Mouse (Mus musculus) heart, embryonic 16.5 days (tissue): ENCODE data around the gene Sdad1. TPM values are rescaled to one million over a fixed set of nuclear protein-coding genes. Genes with fewer than 3 reads are reported as not detected.

Source experiments
- ATAC-seq: fragments of 200-750 bp; cut with Nextera tagmentation; replicated peaks from 2 replicates; pipeline ENCODE4 v1.8.0; 2017; ENCODE audit warnings: moderate number of reproducible peaks; ENCODE audit not compliant: insufficient read depth, low FRiP score; ENCODE audit errors: extremely low read depth
- H3K27ac ChIP-seq: fragments of 300-500 bp; sonication (generic); 2 replicates; pipeline ENCODE4 v1.5.1; 2014; ENCODE audit warnings: mild to moderate bottlenecking, low read length, control low read depth, moderate library complexity
- H3K27me3 ChIP-seq: fragments of 300-500 bp; sonication (generic); 2 replicates; pipeline ENCODE4 v1.6.1; 2014; ENCODE audit warnings: low read length, mixed read lengths; ENCODE audit not compliant: control insufficient read depth, insufficient read depth
- H3K36me3 ChIP-seq: fragments of 300-500 bp; sonication (generic); 2 replicates; pipeline ENCODE4 v1.6.1; 2014; ENCODE audit not compliant: control insufficient read depth, insufficient read depth
- H3K4me1 ChIP-seq: fragments of 300-500 bp; sonication (generic); 2 replicates; pipeline ENCODE4 v1.6.1; 2014; ENCODE audit warnings: low read length, mixed read lengths; ENCODE audit not compliant: control insufficient read depth, insufficient read depth
- H3K4me2 ChIP-seq: fragments of 300-500 bp; sonication (generic); 2 replicates; pipeline ENCODE4 v1.6.1; 2014; ENCODE audit warnings: low read depth, mild to moderate bottlenecking, control low read depth, low read length
- H3K4me3 ChIP-seq: fragments of 300-500 bp; sonication (generic); 2 replicates; pipeline ENCODE4 v1.5.1; 2014; ENCODE audit warnings: mild to moderate bottlenecking, control low read depth, low read length
- H3K9ac ChIP-seq: fragments of 300-500 bp; sonication (generic); 2 replicates; pipeline ENCODE4 v1.6.1; 2014; ENCODE audit warnings: low read length, control low read depth
- H3K9me3 ChIP-seq: fragments of 300-500 bp; sonication (generic); replicated peaks from 2 replicates; pipeline ENCODE4 v1.6.1; 2016; ENCODE audit warnings: low read length; ENCODE audit not compliant: control insufficient read depth
- WGBS: fragments of 180-500 bp; shearing (Covaris S2); extraction: QIAGEN DNeasy Blood & Tissue Kit; methylation state at CpG from one replicate; pipeline ENCODE4 v1.1.7; 2014; 5-methylcytosine and 5-hydroxymethylcytosine counted together
- polyA plus RNA-seq: library from polyadenylated mRNA; unstranded; fragments of >200 nt; fragmentation: Nextera tagmentation; extraction: Ambion mirVana; gene quantifications from 2 replicates; pipeline ENCODE4 v1.2.1, GENCODE M21; 2015

Sdad1 gene
- polyA plus RNA-seq, 1 experiment from 2014 or later, result 22.2 TPM

DNA sequence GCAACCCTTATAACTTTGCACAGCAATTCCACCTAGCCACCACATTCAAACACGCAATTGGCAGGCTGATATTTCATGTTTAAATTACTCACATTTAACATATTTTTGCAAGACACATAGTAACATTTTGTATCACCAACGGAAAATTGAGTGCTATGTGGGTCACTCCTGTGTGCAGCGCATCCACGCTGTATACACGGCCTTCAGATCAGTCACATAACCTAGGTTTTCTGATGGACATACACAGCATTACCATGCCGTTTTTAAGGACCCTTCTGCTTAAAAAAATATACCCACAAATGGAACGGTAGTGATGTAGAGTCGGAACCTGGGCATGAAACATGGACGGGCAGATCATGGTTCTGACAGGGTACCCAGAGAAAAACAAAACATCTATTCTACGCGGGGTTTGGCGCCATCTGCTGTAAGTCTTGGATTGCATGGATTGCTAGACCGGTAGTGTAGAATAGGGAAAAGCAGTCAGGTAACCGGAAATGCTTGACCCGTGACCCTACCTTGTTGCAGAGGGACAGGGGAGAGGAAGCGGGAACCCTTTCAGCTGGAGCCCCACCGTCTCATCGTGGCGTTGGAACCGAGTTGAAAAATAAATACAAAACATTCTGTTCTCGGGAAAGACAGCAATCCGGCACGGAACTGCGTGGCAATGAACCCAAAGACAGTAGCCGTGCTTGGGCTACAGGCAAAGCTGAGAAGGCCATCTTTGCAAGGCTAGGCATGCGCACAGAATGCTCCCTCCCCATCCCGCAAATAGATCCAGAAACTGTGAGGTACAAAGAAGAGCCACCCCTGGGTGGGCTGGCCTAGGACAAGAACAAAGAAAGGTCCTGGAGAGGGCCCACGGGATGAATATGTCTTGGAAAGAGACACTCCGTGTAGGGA is 70.7 kb downstream of the Sdad1 start:
- Histone ChIP-seq H3K4me2 (peak overlapping the region; percentile 55), H3K4me1 (no peaks in the 10 kb centered on the region), H3K27ac (no peak overlapping the region), H3K27me3 (no peaks in the 10 kb centered on the region), H3K4me3 (peak overlapping the region; percentile 6; the same call in 1 of the 2 replicates), H3K9me3 (no peaks in the 10 kb centered on the region), H3K36me3 (no peaks in the 10 kb centered on the region), H3K9ac (peak overlapping the region; percentile 46)
- ATAC-seq, result 0 out of 2 replicates have a peak, but pooled peaks have one; percentile 45
- WGBS, result 36% methylated on average over 29 of the region's 29 CpGs

DNA sequence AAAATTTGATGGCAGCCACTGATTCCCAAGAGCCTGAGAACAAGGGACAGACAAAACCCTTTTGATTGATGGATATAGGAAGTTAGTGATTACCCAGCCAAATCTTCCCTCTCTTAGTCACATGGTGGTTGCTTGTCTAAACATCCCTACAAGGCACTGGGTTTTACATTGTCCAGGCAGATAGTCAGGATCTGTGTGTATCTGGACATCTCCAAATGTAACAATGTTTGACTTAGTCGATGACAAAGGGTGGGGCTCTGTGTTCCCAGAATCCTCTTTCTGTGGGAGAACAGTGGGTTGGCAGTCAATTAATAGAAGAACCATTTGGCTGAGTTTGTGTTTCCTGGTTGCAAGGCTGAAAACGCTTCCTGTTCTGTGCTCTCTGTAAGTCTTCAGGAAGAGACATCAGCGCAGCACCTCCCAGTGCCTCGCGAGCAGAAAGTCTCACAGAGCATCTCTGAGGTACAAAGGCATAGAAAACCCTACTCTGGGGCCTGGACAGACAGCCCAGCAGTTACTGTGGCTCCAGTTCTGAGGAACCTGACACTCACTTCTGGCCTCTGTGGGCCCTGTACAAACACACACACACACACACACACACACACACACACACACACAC is 75.2 kb downstream of the Sdad1 start:
- no peaks in the 10 kb centered on the region for H3K36me3 ChIP-seq
- no peak overlapping the region for H3K27ac ChIP-seq
- ATAC-seq, result no peak
- H3K4me2 ChIP-seq, result no peak overlapping the region
- no peaks in the 10 kb centered on the region for H3K4me1 ChIP-seq
- no peaks in the 10 kb centered on the region for H3K9me3 ChIP-seq
- no peak overlapping the region for H3K4me3 ChIP-seq
- H3K9ac ChIP-seq, result no peak overlapping the region
- H3K27me3 ChIP-seq, result no peaks in the 10 kb centered on the region
- WGBS, result 41% methylated on average over 5 of the region's 5 CpGs

Other genes with a start within 250 kb of the Sdad1 start
- 122 and 125 TPM in 2 replicates for gene G3bp2, start 226.8 kb downstream of the Sdad1 start, polyA plus RNA-seq
- 28.4 and 31.0 TPM in 2 replicates for gene Uso1, start 172.5 kb downstream of the Sdad1 start, polyA plus RNA-seq
- gene U90926, start 95.1 kb downstream of the Sdad1 start, polyA plus RNA-seq, result not detected in 2 replicates
- 0.15 TPM in 1 of 2 replicates, not detected in the other for gene Ppef2, start 54.2 kb downstream of the Sdad1 start, polyA plus RNA-seq
- 8.4 and 9.3 TPM in 2 replicates for gene Naaa, start 32.3 kb downstream of the Sdad1 start, polyA plus RNA-seq
- 0.21 and 0.37 TPM in 2 replicates for gene Cxcl9, start 17.6 kb upstream of the Sdad1 start, polyA plus RNA-seq
- gene Art3, start 21.3 kb upstream of the Sdad1 start, polyA plus RNA-seq, result 71.8 and 92.4 TPM in 2 replicates
- gene Cxcl10, start 38.4 kb upstream of the Sdad1 start, polyA plus RNA-seq, result 5.5 and 16.5 TPM in 2 replicates
- 37.2 and 38.8 TPM in 2 replicates for gene Nup54, start 124.7 kb upstream of the Sdad1 start, polyA plus RNA-seq
- 18.3 and 18.7 TPM in 2 replicates for gene Scarb2, start 196.4 kb upstream of the Sdad1 start, polyA plus RNA-seq
- gene Fam47e, start 244.6 kb upstream of the Sdad1 start, polyA plus RNA-seq, result 0.56 and 0.72 TPM in 2 replicates